Mouse (Mus musculus) kidney, embryonic 14.5 days (tissue): Measurements from ENCODE around the gene Fam8a1. TPM values are rescaled to one million over a fixed set of nuclear protein-coding genes. Genes with fewer than 3 reads are reported as not detected.

Source experiments
- ATAC-seq: fragments of 200-750 bp; cut with Nextera tagmentation; 2 replicates; pipeline ENCODE4 v1.8.0; 2017; ENCODE audit warnings: moderate number of reproducible peaks, mild to moderate bottlenecking, moderate TSS enrichment, moderate library complexity; ENCODE audit not compliant: low FRiP score, low TSS enrichment
- H3K27ac ChIP-seq: fragments of 300-500 bp; sonication (generic); 2 replicates; pipeline ENCODE4 v1.5.1; 2014; ENCODE audit warnings: low read depth, mild to moderate bottlenecking, low read length, moderate library complexity, mixed read lengths
- H3K27me3 ChIP-seq: fragments of 300-500 bp; sonication (generic); 2 replicates; pipeline ENCODE4 v1.6.1; 2014; ENCODE audit warnings: mild to moderate bottlenecking, low read length; ENCODE audit not compliant: control insufficient read depth, insufficient read depth
- H3K36me3 ChIP-seq: fragments of 300-500 bp; sonication (generic); 2 replicates; pipeline ENCODE4 v1.6.1; 2014; ENCODE audit warnings: low read length, mixed read lengths; ENCODE audit not compliant: control insufficient read depth, insufficient read depth
- H3K4me1 ChIP-seq: fragments of 300-500 bp; sonication (generic); 2 replicates; pipeline ENCODE4 v1.6.1; 2014; ENCODE audit warnings: low read length, mixed read lengths; ENCODE audit not compliant: control insufficient read depth, insufficient read depth
- H3K4me2 ChIP-seq: fragments of 300-500 bp; sonication (generic); replicated peaks from 2 replicates; pipeline ENCODE4 v1.6.1; 2014; ENCODE audit warnings: low read depth, mild to moderate bottlenecking, low read length
- H3K4me3 ChIP-seq: fragments of 300-500 bp; sonication (generic); 2 replicates; pipeline ENCODE4 v1.5.1; 2014; ENCODE audit warnings: mild to moderate bottlenecking, low read length
- H3K9ac ChIP-seq: fragments of 300-500 bp; sonication (generic); 2 replicates; pipeline ENCODE4 v1.6.1; 2014; ENCODE audit warnings: low read depth, mild to moderate bottlenecking, low read length, moderate library complexity
- H3K9me3 ChIP-seq: fragments of 300-500 bp; sonication (generic); 2 replicates; pipeline ENCODE4 v1.6.1; 2016; ENCODE audit warnings: low read length; ENCODE audit not compliant: control insufficient read depth
- WGBS: fragments of 180-500 bp; shearing (Covaris S2); extraction: QIAGEN DNeasy Blood & Tissue Kit; methylation state at CpG from one replicate; pipeline ENCODE4 v1.1.7; 2014; 5-methylcytosine and 5-hydroxymethylcytosine counted together
- polyA plus RNA-seq: library from polyadenylated mRNA; unstranded; fragments of >200 nt; fragmentation: Nextera tagmentation; extraction: Ambion mirVana; gene quantifications from 2 replicates; pipeline ENCODE4 v1.2.1, GENCODE M21; 2014

The Fam8a1 gene
- polyA plus RNA-seq, 1 experiment from 2014 or later, result 8.7 TPM

DNA sequence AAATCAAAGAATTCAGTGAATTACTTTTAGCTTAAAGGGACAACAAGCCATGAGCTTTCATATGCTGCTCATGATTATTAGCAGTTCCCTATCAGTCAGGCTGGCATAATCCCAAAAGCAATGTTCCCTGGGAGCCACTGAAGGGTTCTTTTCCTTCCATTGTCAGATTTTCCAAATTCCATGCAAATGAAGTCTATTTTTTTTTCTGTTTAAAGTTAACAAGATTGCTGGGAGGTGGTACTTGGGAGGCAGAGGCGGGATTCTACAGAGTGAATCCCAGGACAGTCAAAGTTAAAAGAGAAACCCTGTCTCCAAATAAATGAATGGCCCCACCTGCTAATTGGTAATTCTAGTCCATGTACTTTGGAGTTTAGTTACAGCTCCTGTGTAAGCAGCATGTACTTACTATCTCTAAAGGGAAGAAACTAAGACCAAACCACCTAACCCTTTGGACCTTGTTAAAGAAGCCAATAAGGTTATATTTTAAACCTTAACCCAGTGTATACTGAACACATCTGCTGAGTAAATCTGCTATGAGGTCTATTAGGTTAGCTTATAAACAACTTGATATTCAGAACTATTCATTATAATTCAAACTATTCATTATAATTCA lies 26.1 kb downstream of the Fam8a1 start:
- no peak for ATAC-seq
- H3K4me2 ChIP-seq, result no peak overlapping the region
- H3K9ac ChIP-seq, result no peak overlapping the region
- H3K4me1 ChIP-seq, result no peaks in the 10 kb centered on the region
- no peak overlapping the region for H3K4me3 ChIP-seq
- peaks cover 63% of the 10 kb centered on the region for H3K36me3 ChIP-seq
- no peak overlapping the region for H3K27ac ChIP-seq
- no peaks in the 10 kb centered on the region for H3K9me3 ChIP-seq
- 90% methylated on average over 1 of the region's 1 CpGs for WGBS
- no peaks in the 10 kb centered on the region for H3K27me3 ChIP-seq

DNA sequence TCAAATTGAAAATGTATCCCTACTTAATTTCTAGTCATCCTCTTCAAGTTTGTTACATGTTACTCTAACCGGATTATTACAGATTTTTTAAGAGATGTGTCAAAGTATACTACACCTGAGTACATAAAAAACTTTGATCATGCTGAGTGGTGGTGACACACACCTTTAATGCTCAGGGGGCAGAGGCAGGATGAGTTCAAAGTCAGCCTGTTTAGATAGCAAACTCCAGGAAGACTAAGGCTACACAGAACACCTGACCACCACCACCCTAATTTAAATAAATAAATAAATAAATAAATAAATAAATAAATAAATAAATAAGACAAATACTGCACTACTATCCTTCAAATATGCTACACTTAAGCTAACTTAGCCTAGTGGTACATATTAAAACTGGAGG lies 26.6 kb downstream of the Fam8a1 start:
- H3K36me3 ChIP-seq, result peaks cover 63% of the 10 kb centered on the region
- no peak overlapping the region for H3K4me3 ChIP-seq
- no peak overlapping the region for H3K27ac ChIP-seq
- no peaks in the 10 kb centered on the region for H3K9me3 ChIP-seq
- whole genome bisulfite sequencing, result 83% methylated on average over 1 of the region's 1 CpGs
- no peaks in the 10 kb centered on the region for H3K27me3 ChIP-seq
- H3K4me2 ChIP-seq, result no peak overlapping the region
- H3K4me1 ChIP-seq, result no peaks in the 10 kb centered on the region
- no peak for ATAC-seq
- no peak overlapping the region for H3K9ac ChIP-seq

DNA sequence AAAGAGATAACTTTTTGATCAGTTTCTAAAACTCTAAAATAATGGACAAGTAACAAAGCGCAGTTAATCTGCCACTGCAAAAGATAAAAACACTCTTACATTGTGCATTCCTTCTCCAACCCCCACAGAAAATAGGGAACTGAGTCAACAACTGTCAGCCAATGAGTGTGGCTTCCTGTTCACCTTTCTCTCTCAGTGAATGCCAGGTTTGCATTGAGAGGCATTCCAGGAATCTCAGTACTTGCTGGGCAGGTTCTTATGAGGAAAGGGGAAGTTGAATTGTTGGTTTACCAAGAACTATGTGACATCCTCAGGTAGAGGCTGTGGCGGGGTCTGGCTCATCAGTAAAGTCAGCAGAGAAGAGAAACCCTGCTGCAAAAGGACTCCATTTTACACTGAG lies 27.5 kb downstream of the Fam8a1 start:
- peaks cover 60% of the 10 kb centered on the region for H3K36me3 ChIP-seq
- no peak overlapping the region for H3K4me3 ChIP-seq
- H3K9me3 ChIP-seq, result no peaks in the 10 kb centered on the region
- no peaks in the 10 kb centered on the region for H3K27me3 ChIP-seq
- WGBS, result 86% methylated on average over 2 of the region's 2 CpGs
- no peak for ATAC-seq
- no peaks in the 10 kb centered on the region for H3K4me1 ChIP-seq
- H3K4me2 ChIP-seq, result no peak overlapping the region
- no peak overlapping the region for H3K27ac ChIP-seq
- H3K9ac ChIP-seq, result no peak overlapping the region

DNA sequence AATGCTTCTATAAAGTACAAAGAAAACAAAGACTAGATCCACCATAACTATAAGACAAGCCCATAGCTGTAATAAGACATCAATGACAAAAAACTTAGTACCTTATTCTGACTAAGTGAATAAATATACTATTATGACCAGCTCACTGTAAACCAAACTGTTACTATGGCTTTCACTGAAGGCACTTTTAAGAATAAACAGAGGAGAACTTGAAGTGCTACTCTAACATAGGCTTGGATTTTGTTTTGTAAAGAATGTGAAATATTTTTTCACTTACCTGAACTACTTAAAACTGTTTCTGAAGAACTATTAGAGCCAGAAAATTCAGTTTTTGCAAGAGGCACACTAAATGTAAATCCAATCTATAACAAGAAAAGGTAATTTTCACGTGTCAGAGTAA lies 30.1 kb downstream of the Fam8a1 start:
- ATAC-seq, result no peak
- H3K4me3 ChIP-seq, result no peak overlapping the region
- no peaks in the 10 kb centered on the region for H3K9me3 ChIP-seq
- no peak overlapping the region for H3K4me2 ChIP-seq
- H3K27ac ChIP-seq, result no peak overlapping the region
- H3K9ac ChIP-seq, result no peak overlapping the region
- H3K27me3 ChIP-seq, result no peaks in the 10 kb centered on the region
- no peaks in the 10 kb centered on the region for H3K4me1 ChIP-seq
- H3K36me3 ChIP-seq, result peaks cover 62% of the 10 kb centered on the region
- WGBS, result 94% methylated on average over 1 of the region's 1 CpGs

DNA sequence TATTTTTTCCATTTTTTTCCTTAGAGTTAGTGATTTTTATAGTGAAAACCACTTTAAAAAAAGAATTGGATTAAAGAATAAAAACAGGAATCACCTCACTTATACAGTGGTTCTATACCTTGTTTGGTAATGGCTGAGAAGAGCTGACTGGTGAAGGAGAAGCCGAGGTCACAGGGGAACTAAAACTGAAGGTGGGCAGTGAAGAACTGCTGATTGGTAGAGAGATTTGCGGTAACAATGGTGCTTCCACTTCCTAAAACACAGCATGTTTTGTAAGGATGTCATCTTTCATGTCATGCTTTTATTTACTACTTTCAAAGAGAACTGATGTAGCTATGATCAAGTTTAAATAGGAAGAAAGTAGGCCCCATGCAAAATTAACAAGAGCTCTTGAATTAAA lies 32.2 kb downstream of the Fam8a1 start:
- WGBS, result 93% methylated on average over 2 of the region's 2 CpGs
- Histone ChIP-seq H3K27ac (no peak overlapping the region), H3K4me3 (no peak overlapping the region), H3K4me2 (no peak overlapping the region), H3K36me3 (peaks cover 52% of the 10 kb centered on the region), H3K4me1 (no peaks in the 10 kb centered on the region), H3K9me3 (no peaks in the 10 kb centered on the region), H3K27me3 (no peaks in the 10 kb centered on the region), H3K9ac (no peak overlapping the region)
- no peak for ATAC-seq

DNA sequence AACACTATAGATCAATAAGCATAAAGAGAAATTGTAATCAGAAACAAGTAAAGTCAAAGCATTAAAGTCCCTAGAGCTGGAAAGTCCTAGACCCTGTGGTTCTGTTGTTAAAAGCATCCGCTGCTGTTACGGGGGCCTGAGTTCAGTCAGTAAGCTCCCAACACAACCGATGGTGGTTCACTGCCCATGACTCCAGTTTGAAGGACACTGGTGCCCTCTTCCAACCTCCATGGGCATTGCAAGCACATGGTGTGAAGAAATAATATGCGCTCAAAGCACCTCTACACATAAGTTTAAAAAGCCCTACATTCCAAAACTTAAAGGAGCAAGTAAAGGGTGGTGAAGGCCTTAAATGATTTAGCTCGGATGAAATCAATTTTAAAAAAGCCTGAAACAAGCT lies 33.8 kb downstream of the Fam8a1 start:
- ATAC-seq, result no peak
- Histone ChIP-seq H3K9ac (no peak overlapping the region), H3K27me3 (no peaks in the 10 kb centered on the region), H3K4me1 (no peaks in the 10 kb centered on the region), H3K9me3 (no peaks in the 10 kb centered on the region), H3K27ac (no peak overlapping the region), H3K4me2 (no peak overlapping the region), H3K4me3 (no peak overlapping the region), H3K36me3 (peaks cover 54% of the 10 kb centered on the region)
- 88% methylated on average over 5 of the region's 5 CpGs for WGBS

DNA sequence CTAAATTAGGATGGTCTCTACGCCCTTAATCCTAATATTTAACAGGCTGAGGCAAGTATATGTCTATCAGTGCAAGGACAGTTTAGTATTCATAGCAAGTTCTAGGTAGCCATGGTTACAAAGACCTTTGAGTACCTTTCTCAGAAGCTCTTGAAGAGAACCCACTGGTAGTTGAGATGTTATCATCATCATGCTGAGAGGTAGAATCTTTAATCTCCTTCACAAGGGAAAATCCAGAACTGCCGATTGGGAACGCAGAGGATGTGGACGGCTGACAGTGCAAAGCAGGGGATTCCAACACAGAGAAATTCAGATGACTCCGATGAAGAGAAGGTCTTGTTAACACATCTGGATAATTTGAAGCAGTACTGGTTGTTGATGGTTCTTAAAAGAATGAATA lies 44.2 kb downstream of the Fam8a1 start:
- no peaks in the 10 kb centered on the region for H3K4me1 ChIP-seq
- 95% methylated on average over 5 of the region's 5 CpGs for WGBS
- no peak for ATAC-seq
- H3K9ac ChIP-seq, result no peak overlapping the region
- H3K36me3 ChIP-seq, result peaks cover 63% of the 10 kb centered on the region
- H3K4me3 ChIP-seq, result no peak overlapping the region
- H3K4me2 ChIP-seq, result no peak overlapping the region
- no peaks in the 10 kb centered on the region for H3K27me3 ChIP-seq
- H3K9me3 ChIP-seq, result no peaks in the 10 kb centered on the region
- H3K27ac ChIP-seq, result no peak overlapping the region

DNA sequence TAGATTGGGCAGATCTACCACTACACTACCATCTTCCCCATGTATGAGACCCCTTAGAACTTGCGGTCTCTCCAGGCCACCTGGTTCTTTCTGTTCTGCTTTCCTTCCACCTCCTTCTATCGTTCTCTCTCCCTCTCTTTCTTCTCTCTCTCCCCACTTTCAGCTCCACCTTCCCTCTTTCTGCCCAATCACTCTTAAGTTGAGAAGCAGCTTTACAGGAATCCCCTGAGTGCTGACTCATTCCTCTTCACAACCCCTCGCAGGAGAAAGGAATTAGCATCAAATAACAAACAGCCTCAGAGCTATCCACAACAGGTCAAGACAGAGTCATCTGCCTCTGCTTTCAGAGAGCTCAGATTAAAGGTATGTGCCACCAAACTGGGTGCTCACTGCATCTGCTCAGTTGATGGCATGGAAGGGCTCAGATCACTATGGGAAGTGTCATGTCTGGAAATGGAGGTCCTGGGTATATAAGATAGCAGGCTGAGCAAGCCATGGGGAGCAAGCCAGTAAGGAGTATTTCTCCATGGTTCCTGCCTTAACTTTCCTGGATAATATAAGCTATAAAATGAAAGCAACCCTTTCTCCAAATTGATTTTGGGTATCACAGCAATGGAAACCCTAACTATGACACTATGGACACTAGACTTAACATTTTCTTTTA lies 46.8 kb downstream of the Fam8a1 start:
- no peak overlapping the region for H3K9ac ChIP-seq
- no peak overlapping the region for H3K4me3 ChIP-seq
- H3K9me3 ChIP-seq, result no peaks in the 10 kb centered on the region
- H3K27me3 ChIP-seq, result no peaks in the 10 kb centered on the region
- H3K4me1 ChIP-seq, result no peaks in the 10 kb centered on the region
- ATAC-seq, result no peak
- WGBS, result 70% methylated on average over 3 of the region's 3 CpGs
- no peak overlapping the region for H3K4me2 ChIP-seq
- no peak overlapping the region for H3K27ac ChIP-seq
- H3K36me3 ChIP-seq, result peaks cover 46% of the 10 kb centered on the region

DNA sequence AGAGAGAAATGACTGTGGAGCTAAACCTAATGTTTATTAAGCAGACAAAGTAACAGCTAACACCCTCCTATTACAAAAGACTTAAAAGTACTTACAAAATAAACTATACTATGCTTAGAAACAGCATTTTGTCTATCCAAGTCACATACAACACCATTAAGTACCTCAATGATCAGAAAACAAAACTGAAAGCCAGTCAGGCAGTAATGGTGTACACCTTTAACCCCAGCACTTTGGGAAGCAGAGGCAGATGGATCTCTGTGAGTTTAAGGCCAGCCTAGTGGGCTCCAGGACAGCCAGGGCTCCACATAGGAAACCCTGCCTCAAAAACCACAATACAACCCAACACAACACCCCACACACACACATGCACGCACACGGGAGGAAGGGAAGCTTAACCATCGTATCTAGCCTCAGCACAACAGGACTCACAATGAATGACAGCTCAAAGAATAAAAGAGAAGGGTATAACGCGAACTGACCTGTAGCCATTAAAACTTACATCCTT lies 49.6 kb downstream of the Fam8a1 start:
- Histone ChIP-seq H3K36me3 (peaks cover 22% of the 10 kb centered on the region), H3K4me1 (no peaks in the 10 kb centered on the region; the same call in 1 of the 2 replicates), H3K4me3 (no peak overlapping the region), H3K9me3 (no peaks in the 10 kb centered on the region), H3K9ac (no peak overlapping the region), H3K27ac (no peak overlapping the region), H3K4me2 (no peak overlapping the region), H3K27me3 (no peaks in the 10 kb centered on the region)
- ATAC-seq, result no peak
- WGBS, result 69% methylated on average over 5 of the region's 5 CpGs
